Mouse (Mus musculus) lung, embryonic 16.5 days (tissue): ENCODE data around the gene Mks1. TPM values are rescaled to one million over a fixed set of nuclear protein-coding genes. Genes with fewer than 3 reads are reported as not detected.
A peak's percentile ranks its signal among the peaks of the same experiment; 100 is the strongest.

Experiments
- ATAC-seq: fragments of 200-750 bp; cut with Nextera tagmentation; 2 replicates; pipeline ENCODE4 v1.8.0; 2017; ENCODE audit warnings: low read depth, mild to moderate bottlenecking, moderate library complexity
- H3K27ac ChIP-seq: fragments of 300-500 bp; sonication (generic); 2 replicates; pipeline ENCODE4 v1.5.1; 2014; ENCODE audit warnings: mild to moderate bottlenecking, control low read depth, low read length
- H3K27me3 ChIP-seq: fragments of 300-500 bp; sonication (generic); 2 replicates; pipeline ENCODE4 v1.6.1; 2014; ENCODE audit warnings: low read depth, low read length, mixed read lengths; ENCODE audit not compliant: control insufficient read depth, insufficient read depth
- H3K36me3 ChIP-seq: fragments of 300-500 bp; sonication (generic); 2 replicates; pipeline ENCODE4 v1.6.1; 2014; ENCODE audit warnings: low read length; ENCODE audit not compliant: control insufficient read depth, insufficient read depth
- H3K4me1 ChIP-seq: fragments of 300-500 bp; sonication (generic); replicated peaks from 2 replicates; pipeline ENCODE4 v1.6.1; 2014; ENCODE audit warnings: low read length, mixed read lengths; ENCODE audit not compliant: control insufficient read depth, insufficient read depth
- H3K4me2 ChIP-seq: fragments of 300-500 bp; sonication (generic); 2 replicates; pipeline ENCODE4 v1.6.1; 2014; ENCODE audit warnings: low read depth, low read length, control low read depth
- H3K4me3 ChIP-seq: fragments of 300-500 bp; sonication (generic); 2 replicates; pipeline ENCODE4 v1.5.1; 2014; ENCODE audit warnings: mild to moderate bottlenecking, low read length, control low read depth
- H3K9ac ChIP-seq: fragments of 300-500 bp; sonication (generic); 2 replicates; pipeline ENCODE4 v1.6.1; 2014; ENCODE audit warnings: low read length, control low read depth
- H3K9me3 ChIP-seq: fragments of 300-500 bp; sonication (generic); 2 replicates; pipeline ENCODE4 v1.6.1; 2016; ENCODE audit warnings: low read length; ENCODE audit not compliant: control insufficient read depth
- WGBS: fragments of 180-500 bp; shearing (Covaris S2); extraction: QIAGEN DNeasy Blood & Tissue Kit; methylation state at CpG from one replicate; pipeline ENCODE4 v1.1.7; 2014; 5-methylcytosine and 5-hydroxymethylcytosine counted together
- polyA plus RNA-seq: library from polyadenylated mRNA; unstranded; fragments of >200 nt; fragmentation: Nextera tagmentation; extraction: Ambion mirVana; gene quantifications from 2 replicates; pipeline ENCODE4 v1.2.1, GENCODE M21; 2015

Mks1 gene
- 14.7 and 15.5 TPM in 2 replicates for polyA plus RNA-seq

DNA sequence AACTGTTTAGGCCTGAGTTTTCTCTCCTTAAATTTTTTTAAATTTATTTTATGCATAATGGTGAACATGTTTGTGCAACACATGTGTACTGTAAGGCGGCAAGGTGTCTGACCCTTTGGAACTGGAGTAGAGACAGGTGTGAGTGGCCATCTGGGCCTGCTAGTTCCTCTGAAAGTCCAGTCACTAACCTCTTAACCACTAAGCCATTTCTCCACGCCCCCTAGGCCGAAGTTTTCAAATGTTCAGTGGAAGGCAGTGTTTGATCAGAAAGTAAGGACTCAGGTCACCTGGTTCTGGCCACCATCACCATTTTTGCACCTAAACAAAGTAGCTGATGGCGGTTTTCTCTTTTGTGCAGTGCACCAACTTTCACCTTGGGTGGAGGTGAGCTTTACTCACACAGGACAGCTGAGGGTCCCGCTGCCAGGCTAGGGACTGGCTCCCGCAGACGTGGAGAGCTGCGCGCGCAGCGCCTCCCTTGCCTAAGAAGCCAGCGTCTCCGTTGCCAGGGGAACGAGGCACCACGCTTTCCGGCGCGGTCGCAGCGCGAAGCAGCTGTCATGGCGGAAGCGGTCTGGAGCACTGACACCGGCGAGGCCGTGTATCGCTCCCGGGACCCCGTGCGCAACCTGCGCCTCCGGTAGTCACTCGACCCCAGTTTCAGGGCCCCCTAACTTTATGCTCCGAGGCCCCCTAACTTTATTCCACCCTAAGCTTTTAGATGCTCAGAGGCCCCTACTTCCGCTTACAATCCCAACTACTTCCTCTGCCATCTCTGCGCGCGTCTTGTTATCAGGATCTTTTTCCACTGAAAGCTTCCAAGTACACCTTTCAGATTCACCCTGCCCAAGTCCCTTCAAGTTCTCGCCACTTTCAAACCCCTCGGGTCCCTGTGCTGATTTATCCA is at the start of gene Mks1:
Gene Mks1 (plus strand): TSS at position 526 of the 907 bp plus-strand sequence.
- peaks cover 4% of the 10 kb centered on the region for H3K4me1 ChIP-seq
- 3% methylated on average over 40 of the region's 40 CpGs for WGBS
- H3K27ac ChIP-seq, result peak within 1 kb of the TSS; percentile 16; the same call in 1 of the 2 replicates
- peak within 1 kb of the TSS; percentile 71 for H3K4me3 ChIP-seq
- H3K9ac ChIP-seq, result peak within 1 kb of the TSS; percentile 70
- ATAC-seq, result peak; percentile 97
- no peaks in the 10 kb centered on the region for H3K9me3 ChIP-seq
- no peaks in the 10 kb centered on the region for H3K27me3 ChIP-seq
- H3K4me2 ChIP-seq, result peak within 1 kb of the TSS; percentile 91
- H3K36me3 ChIP-seq, result no peaks in the 10 kb centered on the region

DNA sequence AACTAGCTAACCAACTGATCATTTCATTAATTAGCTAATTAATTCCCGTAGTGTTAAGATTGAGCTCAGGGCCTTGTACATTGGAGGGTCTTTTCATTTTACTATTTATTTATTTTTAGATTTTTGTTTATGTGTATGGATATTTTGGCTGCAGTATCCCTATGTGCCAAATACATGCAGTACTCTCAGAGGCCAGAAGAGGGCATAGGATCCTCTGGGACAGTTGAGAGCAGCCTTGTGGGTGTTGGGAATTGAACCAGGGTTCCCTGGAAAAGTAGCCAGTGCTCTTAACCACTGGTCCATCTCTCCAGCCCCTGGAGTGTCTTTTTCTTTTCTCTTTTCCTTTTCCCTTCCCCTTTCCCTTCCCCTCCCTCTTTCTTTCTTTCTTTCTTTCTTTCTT is 47.6 kb upstream of the Mks1 start:
- Histone ChIP-seq H3K4me1 (no peaks in the 10 kb centered on the region), H3K9ac (no peak overlapping the region), H3K36me3 (no peaks in the 10 kb centered on the region), H3K9me3 (no peaks in the 10 kb centered on the region), H3K27ac (no peak overlapping the region), H3K27me3 (no peaks in the 10 kb centered on the region; the same call in 1 of the 2 replicates), H3K4me2 (no peak overlapping the region), H3K4me3 (no peak overlapping the region)
- no peak for ATAC-seq
- 61% methylated on average over 1 of the region's 1 CpGs for WGBS

DNA sequence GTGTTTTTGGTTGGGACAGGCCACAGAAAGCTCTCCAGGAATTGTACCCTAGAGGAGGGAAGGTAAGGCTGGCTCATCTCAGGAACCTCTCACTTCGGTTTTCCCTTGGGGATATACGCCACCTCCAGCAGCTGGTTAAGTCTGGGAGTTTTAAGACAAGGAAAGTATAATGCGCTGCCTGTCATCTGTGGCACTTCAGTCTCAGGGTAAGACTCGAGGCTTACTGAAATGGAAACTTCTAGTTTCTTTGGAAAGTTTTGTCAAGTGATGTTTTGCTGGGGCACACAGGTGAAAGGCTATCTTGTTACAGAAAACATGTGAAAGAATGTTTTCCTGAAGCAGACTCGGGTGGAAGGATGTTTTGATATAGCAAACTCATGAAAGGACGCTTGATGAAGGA is 45.6 kb upstream of the Mks1 start:
- WGBS, result 75% methylated on average over 6 of the region's 6 CpGs
- H3K4me3 ChIP-seq, result no peak overlapping the region
- ATAC-seq, result no peak
- no peaks in the 10 kb centered on the region for H3K9me3 ChIP-seq
- no peaks in the 10 kb centered on the region; the same call in 1 of the 2 replicates for H3K27me3 ChIP-seq
- H3K4me1 ChIP-seq, result no peaks in the 10 kb centered on the region
- no peaks in the 10 kb centered on the region for H3K36me3 ChIP-seq
- H3K27ac ChIP-seq, result no peak overlapping the region
- no peak overlapping the region for H3K4me2 ChIP-seq
- H3K9ac ChIP-seq, result no peak overlapping the region

DNA sequence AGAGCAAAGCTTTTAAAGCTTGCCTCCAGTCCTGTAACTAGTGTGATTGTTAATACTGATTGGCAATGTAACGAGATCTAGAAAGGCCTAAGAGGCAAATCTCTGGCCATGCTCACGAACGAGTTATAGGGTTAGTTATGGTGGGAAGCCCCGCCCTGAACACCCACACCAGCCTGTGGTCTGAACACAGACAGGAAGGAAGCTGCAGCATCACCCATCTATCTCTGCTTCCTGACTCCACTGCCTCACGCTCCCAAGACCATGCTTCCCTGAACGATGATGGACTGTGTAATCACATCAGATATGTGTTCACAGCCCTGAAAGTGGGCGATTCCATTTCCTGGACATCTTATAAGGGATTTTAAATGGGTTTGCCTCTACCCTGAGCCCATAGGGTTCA is 44.8 kb upstream of the Mks1 start:
- H3K27ac ChIP-seq, result no peak overlapping the region
- no peaks in the 10 kb centered on the region for H3K36me3 ChIP-seq
- H3K27me3 ChIP-seq, result no peaks in the 10 kb centered on the region; the same call in 1 of the 2 replicates
- H3K9ac ChIP-seq, result no peak overlapping the region
- ATAC-seq, result no peak
- WGBS, result 65% methylated on average over 7 of the region's 7 CpGs
- H3K4me2 ChIP-seq, result no peak overlapping the region
- no peak overlapping the region for H3K4me3 ChIP-seq
- H3K4me1 ChIP-seq, result no peaks in the 10 kb centered on the region
- H3K9me3 ChIP-seq, result no peaks in the 10 kb centered on the region

GRCm38 (mm10) chr11:87811396-87811795 is 41.6 kb upstream of the Mks1 start:
- no peak overlapping the region for H3K4me2 ChIP-seq
- no peak overlapping the region for H3K9ac ChIP-seq
- no peaks in the 10 kb centered on the region for H3K36me3 ChIP-seq
- peaks cover under 1% of the 10 kb centered on the region for H3K27me3 ChIP-seq
- ATAC-seq, result no peak
- WGBS, result 48% methylated on average over 4 of the region's 4 CpGs
- H3K9me3 ChIP-seq, result no peaks in the 10 kb centered on the region
- H3K4me3 ChIP-seq, result no peak overlapping the region
- no peak overlapping the region for H3K27ac ChIP-seq
- no peaks in the 10 kb centered on the region for H3K4me1 ChIP-seq

- no peak overlapping the region for H3K27ac ChIP-seq
- H3K27me3 ChIP-seq, result peaks cover 6% of the 10 kb centered on the region; the same call in 1 of the 2 replicates
- ATAC-seq, result no peak
- H3K4me2 ChIP-seq, result no peak overlapping the region
- H3K36me3 ChIP-seq, result no peaks in the 10 kb centered on the region
- H3K4me1 ChIP-seq, result no peaks in the 10 kb centered on the region
- no peak overlapping the region for H3K9ac ChIP-seq
- no peak overlapping the region for H3K4me3 ChIP-seq
- 67% methylated on average over 8 of the region's 8 CpGs for WGBS
- H3K9me3 ChIP-seq, result no peaks in the 10 kb centered on the region
Observed at GRCm38 (mm10) chr11:87814831-87815230, 38.2 kb upstream of the Mks1 start.

DNA sequence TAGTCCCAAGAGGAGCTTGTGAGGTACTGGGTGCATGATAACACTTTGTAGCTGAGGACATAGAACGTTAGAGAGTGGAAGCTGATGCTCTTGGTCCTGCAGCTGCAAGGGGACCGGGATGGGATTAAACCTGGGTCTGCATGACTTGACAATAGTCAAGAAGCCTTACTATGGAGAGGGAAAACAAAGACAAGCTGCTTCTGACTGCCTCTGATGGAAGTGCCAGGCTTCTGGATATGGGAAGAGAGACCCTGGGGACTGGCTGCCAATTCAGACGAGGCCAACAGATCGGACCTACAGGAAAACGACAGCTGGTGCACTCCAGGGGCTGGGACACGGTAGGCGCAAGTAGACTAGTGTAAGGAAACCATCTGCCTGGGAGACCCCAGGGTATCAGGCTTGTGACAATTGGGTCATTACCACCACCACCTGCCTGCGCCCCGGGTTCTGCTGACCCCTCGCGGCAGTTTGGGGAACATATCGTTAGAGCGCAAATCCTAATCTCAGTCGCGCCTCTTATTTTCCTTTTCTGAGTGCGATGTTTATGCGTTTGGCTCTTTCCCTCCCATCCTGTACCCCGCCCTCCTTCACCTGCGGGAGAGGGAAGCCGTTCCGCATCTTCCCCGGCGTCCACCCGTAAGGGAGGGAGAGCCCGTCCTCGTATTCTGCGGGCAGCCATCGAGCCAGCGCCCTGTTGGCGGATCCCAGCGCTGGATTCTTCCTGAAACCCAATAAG is 36.1 kb upstream of the Mks1 start:
- no peaks in the 10 kb centered on the region for H3K36me3 ChIP-seq
- peak overlapping the region; percentile 68 for H3K4me2 ChIP-seq
- H3K9ac ChIP-seq, result peak overlapping the region; percentile 55
- 3% methylated on average over 30 of the region's 31 CpGs for WGBS
- no peak overlapping the region for H3K27ac ChIP-seq
- no peaks in the 10 kb centered on the region for H3K9me3 ChIP-seq
- H3K4me1 ChIP-seq, result no peaks in the 10 kb centered on the region
- ATAC-seq, result no peak
- peak overlapping the region; percentile 47 for H3K4me3 ChIP-seq
- H3K27me3 ChIP-seq, result peaks cover 6% of the 10 kb centered on the region; the same call in 1 of the 2 replicates

DNA sequence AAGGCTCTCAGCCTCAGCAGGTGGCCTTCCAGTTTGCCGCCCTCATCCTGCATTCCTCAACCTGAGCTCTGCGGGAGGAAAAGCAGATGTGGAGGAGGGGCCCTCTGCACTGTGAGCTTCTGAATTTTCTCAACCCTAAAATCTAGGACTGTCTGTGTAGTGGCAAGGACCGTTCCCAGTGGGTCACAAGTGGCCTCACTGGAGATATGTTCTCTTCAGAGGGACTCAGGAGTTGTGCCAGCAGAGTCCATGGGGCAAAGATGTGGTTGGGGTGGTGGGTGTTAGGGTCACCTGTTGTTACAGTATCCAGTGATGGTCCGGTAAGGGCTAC is 35.6 kb upstream of the Mks1 start:
- H3K4me3 ChIP-seq, result peak overlapping the region; percentile 47
- no peak for ATAC-seq
- H3K9me3 ChIP-seq, result no peaks in the 10 kb centered on the region
- 23% methylated on average over 4 of the region's 4 CpGs for WGBS
- H3K36me3 ChIP-seq, result no peaks in the 10 kb centered on the region
- peaks cover 6% of the 10 kb centered on the region; the same call in 1 of the 2 replicates for H3K27me3 ChIP-seq
- H3K27ac ChIP-seq, result no peak overlapping the region
- H3K4me2 ChIP-seq, result peak overlapping the region; percentile 68
- H3K4me1 ChIP-seq, result no peaks in the 10 kb centered on the region
- H3K9ac ChIP-seq, result peak overlapping the region; percentile 55

- Histone ChIP-seq H3K4me3 (no peak overlapping the region), H3K9ac (no peak overlapping the region), H3K27ac (no peak overlapping the region), H3K36me3 (no peaks in the 10 kb centered on the region), H3K9me3 (no peaks in the 10 kb centered on the region), H3K27me3 (peaks cover 4% of the 10 kb centered on the region; the same call in 1 of the 2 replicates), H3K4me2 (no peak overlapping the region), H3K4me1 (no peaks in the 10 kb centered on the region)
- WGBS, result 54% methylated on average over 5 of the region's 5 CpGs
- ATAC-seq, result no peak
Observed at GRCm38 (mm10) chr11:87821502-87821901, 31.5 kb upstream of the Mks1 start.
